Mouse (Mus musculus): ENCODE data around the gene Slc1a3. TPM values are rescaled to one million over a fixed set of nuclear protein-coding genes. Genes with fewer than 3 reads are reported as not detected.

The Slc1a3 gene
- polyA plus RNA-seq, 1 experiment from 2014 or later, result 256 TPM

GRCm38 (mm10) chr15:8733669-8734362 is 23.3 kb upstream of the Slc1a3 start:
- Histone ChIP-seq H3K4me2 (ENCODE audit: low read length) (no peak overlapping the region), H3K4me3 (ENCODE audit: low read length) (no peak overlapping the region), H3K27ac (ENCODE audit: low read depth, low read length) (no peak overlapping the region; the same call in 1 of the 2 replicates), H3K36me3 (ENCODE audit: control insufficient read depth, insufficient read depth, low read length) (no peaks in the 10 kb centered on the region), H3K27me3 (replicated peaks; ENCODE audit: control insufficient read depth, insufficient read depth, low read length) (no peaks in the 10 kb centered on the region), H3K9me3 (ENCODE audit: control insufficient read depth, low read length) (no peaks in the 10 kb centered on the region), H3K9ac (ENCODE audit: low read depth, low read length) (no peak overlapping the region), H3K4me1 (ENCODE audit: control insufficient read depth, insufficient read depth, low read depth, low read length) (no peaks in the 10 kb centered on the region)
- 22% methylated on average over 7 of the region's 7 CpGs for WGBS
- no peak; the same call in 1 of the 2 replicates for ATAC-seq

- no peaks in the 10 kb centered on the region for H3K27me3 ChIP-seq (replicated peaks; ENCODE audit: control insufficient read depth, insufficient read depth, low read length)
- H3K9ac ChIP-seq (ENCODE audit: low read depth, low read length), result no peak overlapping the region
- H3K4me3 ChIP-seq (ENCODE audit: low read length), result no peak overlapping the region
- H3K4me2 ChIP-seq (ENCODE audit: low read length), result no peak overlapping the region
- no peak for ATAC-seq
- H3K9me3 ChIP-seq (ENCODE audit: control insufficient read depth, low read length), result no peaks in the 10 kb centered on the region
- 87% methylated on average over 7 of the region's 7 CpGs for WGBS
- no peaks in the 10 kb centered on the region for H3K4me1 ChIP-seq (ENCODE audit: control insufficient read depth, insufficient read depth, low read depth, low read length)
- H3K27ac ChIP-seq (ENCODE audit: low read depth, low read length), result no peak overlapping the region
- H3K36me3 ChIP-seq (ENCODE audit: control insufficient read depth, insufficient read depth, low read length), result no peaks in the 10 kb centered on the region
These were observed 18.3 kb upstream of the Slc1a3 start for GRCm38 (mm10) chr15:8728861-8729260.

GRCm38 (mm10) chr15:8722386-8723100 is 12.0 kb upstream of the Slc1a3 start:
- H3K9ac ChIP-seq (ENCODE audit: low read depth, low read length), result no peak overlapping the region
- H3K9me3 ChIP-seq (ENCODE audit: control insufficient read depth, low read length), result no peaks in the 10 kb centered on the region
- 90% methylated on average over 14 of the region's 14 CpGs for WGBS
- no peaks in the 10 kb centered on the region for H3K27me3 ChIP-seq (replicated peaks; ENCODE audit: control insufficient read depth, insufficient read depth, low read length)
- no peak for ATAC-seq
- no peak overlapping the region for H3K4me2 ChIP-seq (ENCODE audit: low read length)
- no peaks in the 10 kb centered on the region for H3K36me3 ChIP-seq (ENCODE audit: control insufficient read depth, insufficient read depth, low read length)
- no peak overlapping the region for H3K4me3 ChIP-seq (ENCODE audit: low read length)
- H3K4me1 ChIP-seq (ENCODE audit: control insufficient read depth, insufficient read depth, low read depth, low read length), result no peaks in the 10 kb centered on the region
- no peak overlapping the region for H3K27ac ChIP-seq (ENCODE audit: low read depth, low read length)

DNA sequence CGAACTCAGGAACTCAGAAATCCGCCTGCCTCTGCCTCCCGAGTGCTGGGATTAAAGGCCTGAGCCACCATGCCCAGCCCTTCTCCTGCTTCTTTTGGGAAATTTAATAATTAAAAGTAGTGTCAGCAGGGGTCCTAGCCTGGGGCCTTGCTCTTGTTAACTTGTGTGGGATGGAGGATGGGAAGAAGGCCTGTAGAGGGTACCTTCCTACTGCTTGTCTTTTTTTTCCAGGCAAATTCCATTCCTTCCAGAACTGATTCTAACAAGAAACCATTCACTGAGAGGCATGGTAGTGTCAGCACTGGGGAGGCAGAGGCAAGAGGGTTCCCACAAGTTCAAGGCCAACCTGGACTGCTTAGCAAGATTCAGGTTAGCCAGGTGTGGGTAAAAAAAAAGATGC is 11.2 kb upstream of the Slc1a3 start:
- H3K4me1 ChIP-seq (ENCODE audit: control insufficient read depth, insufficient read depth, low read depth, low read length), result no peaks in the 10 kb centered on the region
- H3K4me3 ChIP-seq (ENCODE audit: low read length), result no peak overlapping the region
- WGBS, result 95% methylated on average over 3 of the region's 3 CpGs
- no peaks in the 10 kb centered on the region for H3K9me3 ChIP-seq (ENCODE audit: control insufficient read depth, low read length)
- no peak overlapping the region for H3K9ac ChIP-seq (ENCODE audit: low read depth, low read length)
- no peak overlapping the region for H3K4me2 ChIP-seq (ENCODE audit: low read length)
- H3K36me3 ChIP-seq (ENCODE audit: control insufficient read depth, insufficient read depth, low read length), result no peaks in the 10 kb centered on the region
- H3K27me3 ChIP-seq (replicated peaks; ENCODE audit: control insufficient read depth, insufficient read depth, low read length), result no peaks in the 10 kb centered on the region
- H3K27ac ChIP-seq (ENCODE audit: low read depth, low read length), result no peak overlapping the region
- no peak for ATAC-seq

GRCm38 (mm10) chr15:8721005-8721404 is 10.4 kb upstream of the Slc1a3 start:
- no peak for ATAC-seq
- WGBS, result 25% methylated on average over 3 of the region's 3 CpGs
- Histone ChIP-seq H3K9me3 (ENCODE audit: control insufficient read depth, low read length) (no peaks in the 10 kb centered on the region), H3K4me2 (ENCODE audit: low read length) (no peak overlapping the region), H3K4me1 (ENCODE audit: control insufficient read depth, insufficient read depth, low read depth, low read length) (no peaks in the 10 kb centered on the region; the same call in 1 of the 2 replicates), H3K27ac (ENCODE audit: low read depth, low read length) (no peak overlapping the region), H3K4me3 (ENCODE audit: low read length) (no peak overlapping the region), H3K36me3 (ENCODE audit: control insufficient read depth, insufficient read depth, low read length) (no peaks in the 10 kb centered on the region), H3K27me3 (replicated peaks; ENCODE audit: control insufficient read depth, insufficient read depth, low read length) (no peaks in the 10 kb centered on the region), H3K9ac (ENCODE audit: low read depth, low read length) (no peak overlapping the region)

DNA sequence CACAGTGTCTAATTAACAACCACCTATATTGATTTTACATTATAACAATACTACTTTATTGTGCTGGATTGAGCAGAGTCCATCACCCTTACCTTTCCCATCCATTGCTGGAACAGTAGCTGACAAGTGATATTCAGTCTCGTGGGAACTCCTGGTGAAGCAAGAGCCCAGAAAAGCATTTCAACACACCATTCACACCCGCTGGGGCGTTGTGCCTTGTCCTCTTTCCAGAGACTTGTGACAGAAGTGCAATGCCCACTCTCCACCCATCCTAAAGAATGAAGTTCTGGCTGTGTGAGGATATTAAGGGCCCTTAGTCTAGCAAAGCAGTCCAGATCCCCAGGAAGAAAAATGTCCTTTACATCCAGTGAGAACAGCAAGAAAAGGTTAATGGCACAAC is 7.9 kb upstream of the Slc1a3 start:
- no peaks in the 10 kb centered on the region for H3K36me3 ChIP-seq (ENCODE audit: control insufficient read depth, insufficient read depth, low read length)

DNA sequence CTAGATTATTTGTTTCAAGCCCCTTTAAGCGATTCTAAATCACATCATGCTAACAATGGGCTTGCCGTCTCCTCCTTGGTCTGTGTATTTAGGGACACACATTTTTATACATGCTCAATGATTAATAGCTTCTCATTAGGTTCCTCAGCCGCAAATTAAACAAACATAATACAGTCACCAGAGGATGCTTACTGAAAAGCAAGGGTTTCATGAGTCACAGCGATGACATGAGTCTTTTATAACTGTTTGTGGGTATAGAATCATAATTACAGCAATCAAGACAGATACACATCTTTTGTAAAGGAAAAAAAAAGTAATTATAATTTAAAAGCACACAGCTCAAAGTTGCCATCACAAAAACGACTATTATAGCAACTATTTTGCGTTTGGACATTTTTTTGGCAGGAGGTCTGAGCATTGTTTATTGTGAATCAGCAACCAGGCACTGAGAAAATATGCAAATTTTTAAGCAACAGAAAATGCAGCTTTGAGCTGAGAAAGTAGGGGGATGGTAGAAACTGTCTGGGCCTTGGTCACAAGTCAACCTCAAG is 6.5 kb upstream of the Slc1a3 start:
- peak; percentile 75 for ATAC-seq
- H3K9me3 ChIP-seq (ENCODE audit: control insufficient read depth, low read length), result no peaks in the 10 kb centered on the region

More for the DNA sequence above, 7.9 kb upstream of the Slc1a3 start:
- Histone ChIP-seq H3K9me3 (ENCODE audit: control insufficient read depth, low read length) (no peaks in the 10 kb centered on the region), H3K9ac (ENCODE audit: low read depth, low read length) (no peak overlapping the region), H3K4me1 (ENCODE audit: control insufficient read depth, insufficient read depth, low read depth, low read length) (no peaks in the 10 kb centered on the region; the same call in 1 of the 2 replicates), H3K27me3 (replicated peaks; ENCODE audit: control insufficient read depth, insufficient read depth, low read length) (no peaks in the 10 kb centered on the region), H3K4me3 (ENCODE audit: low read length) (no peak overlapping the region), H3K27ac (ENCODE audit: low read depth, low read length) (no peak overlapping the region), H3K4me2 (ENCODE audit: low read length) (no peak overlapping the region)
- no peak for ATAC-seq
- WGBS, result 71% methylated on average over 3 of the region's 3 CpGs

DNA sequence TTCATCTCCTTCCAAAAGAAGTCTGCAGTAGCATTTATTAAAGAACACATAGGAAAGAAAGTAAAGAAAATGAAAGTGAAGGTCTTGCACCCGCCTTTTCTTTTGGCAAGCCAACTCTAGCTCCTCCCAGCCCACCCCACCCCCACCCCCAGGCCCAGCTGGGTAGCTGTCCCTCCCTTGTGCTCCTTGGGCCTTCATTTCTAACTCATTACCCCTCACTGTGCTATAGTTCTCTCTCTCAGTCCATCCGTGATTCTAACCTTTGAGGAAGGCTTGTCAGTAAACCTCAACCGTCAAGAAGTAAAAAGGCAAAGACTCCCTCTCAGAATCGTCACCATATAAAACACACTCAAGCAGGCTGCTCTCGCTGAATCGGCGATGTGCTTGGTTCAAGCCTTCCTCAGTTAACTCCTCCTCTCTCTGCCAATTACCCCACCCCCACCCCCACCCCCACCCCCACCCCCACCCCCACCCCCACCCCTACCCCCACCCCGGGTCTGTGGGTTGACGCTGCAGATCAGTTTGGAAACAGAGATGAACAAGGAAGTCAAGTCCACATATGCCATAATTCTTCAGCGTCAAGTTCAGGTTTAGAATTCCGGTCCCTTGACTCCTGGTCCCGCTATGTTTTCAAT is 5.9 kb upstream of the Slc1a3 start:
- WGBS, result 7% methylated on average over 12 of the region's 12 CpGs
- Histone ChIP-seq H3K4me2 (ENCODE audit: low read length) (peak overlapping the region; percentile 37), H3K4me1 (ENCODE audit: control insufficient read depth, insufficient read depth, low read depth, low read length) (no peaks in the 10 kb centered on the region; the same call in 1 of the 2 replicates), H3K4me3 (ENCODE audit: low read length) (peak overlapping the region; percentile 9; the same call in 1 of the 2 replicates), H3K9ac (ENCODE audit: low read depth, low read length) (no peak overlapping the region; the same call in 1 of the 2 replicates), H3K27ac (ENCODE audit: low read depth, low read length) (no peak overlapping the region), H3K27me3 (replicated peaks; ENCODE audit: control insufficient read depth, insufficient read depth, low read length) (no peaks in the 10 kb centered on the region), H3K9me3 (ENCODE audit: control insufficient read depth, low read length) (no peaks in the 10 kb centered on the region), H3K36me3 (ENCODE audit: control insufficient read depth, insufficient read depth, low read length) (no peaks in the 10 kb centered on the region)
- ATAC-seq, result peak; percentile 31

More for the DNA sequence above, 6.5 kb upstream of the Slc1a3 start:
- Histone ChIP-seq H3K4me3 (ENCODE audit: low read length) (no peak overlapping the region), H3K9ac (ENCODE audit: low read depth, low read length) (no peak overlapping the region; the same call in 1 of the 2 replicates), H3K4me1 (ENCODE audit: control insufficient read depth, insufficient read depth, low read depth, low read length) (no peaks in the 10 kb centered on the region; the same call in 1 of the 2 replicates), H3K27ac (ENCODE audit: low read depth, low read length) (no peak overlapping the region), H3K27me3 (replicated peaks; ENCODE audit: control insufficient read depth, insufficient read depth, low read length) (no peaks in the 10 kb centered on the region), H3K36me3 (ENCODE audit: control insufficient read depth, insufficient read depth, low read length) (no peaks in the 10 kb centered on the region), H3K4me2 (ENCODE audit: low read length) (peak overlapping the region; percentile 37)
- 18% methylated on average over 6 of the region's 6 CpGs for WGBS

DNA sequence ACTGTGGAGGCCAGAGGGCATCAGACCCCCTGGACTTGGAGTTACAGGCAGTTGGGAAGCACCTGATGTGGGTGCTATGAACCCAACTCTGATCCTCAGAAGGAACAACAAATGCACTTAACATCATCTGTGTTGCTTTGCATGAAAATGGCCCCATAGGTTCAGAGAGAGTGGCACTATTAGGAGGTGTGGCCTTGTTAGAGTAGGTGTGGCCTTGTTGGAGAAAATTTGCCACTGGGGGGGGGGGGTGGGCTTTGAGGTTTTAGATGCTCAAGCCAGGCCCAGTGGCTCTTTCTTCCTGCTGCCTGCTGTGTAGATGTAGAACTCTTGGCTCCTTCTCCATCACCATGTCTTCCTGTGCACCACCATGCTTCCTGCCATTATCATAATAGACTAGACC is 5.1 kb upstream of the Slc1a3 start:
- H3K27me3 ChIP-seq (replicated peaks; ENCODE audit: control insufficient read depth, insufficient read depth, low read length), result no peaks in the 10 kb centered on the region
- no peak overlapping the region for H3K4me3 ChIP-seq (ENCODE audit: low read length)
- no peak overlapping the region for H3K4me2 ChIP-seq (ENCODE audit: low read length)
- H3K27ac ChIP-seq (ENCODE audit: low read depth, low read length), result no peak overlapping the region
- H3K4me1 ChIP-seq (ENCODE audit: control insufficient read depth, insufficient read depth, low read depth, low read length), result peaks cover 4% of the 10 kb centered on the region
- no peaks in the 10 kb centered on the region for H3K36me3 ChIP-seq (ENCODE audit: control insufficient read depth, insufficient read depth, low read length)
- no peaks in the 10 kb centered on the region for H3K9me3 ChIP-seq (ENCODE audit: control insufficient read depth, low read length)
- ATAC-seq, result no peak
- no peak overlapping the region for H3K9ac ChIP-seq (ENCODE audit: low read depth, low read length)

Data from hindbrain, embryonic 16.5 days (tissue).